Mouse (Mus musculus): ENCODE measurements around the gene Olfr5. TPM values are rescaled to one million over a fixed set of nuclear protein-coding genes. Genes with fewer than 3 reads are reported as not detected.
"Not testable (repeated sequence)": the region's sequence is repeated elsewhere in the genome, so short reads cannot be mapped to it uniquely, and the experiment has no call there.

Olfr5 gene
- not detected in 2 replicates for polyA plus RNA-seq (2015; fragmentation: Nextera tagmentation; extraction: Ambion mirVana)

GRCm38 (mm10) chr7:6486841-6487240 lies at the start of gene Olfr5:
Gene Olfr5 (minus strand): TSS chr7:6486941.
- H3K4me1 ChIP-seq (replicated peaks), result no peaks in the 10 kb centered on the region
- H3K27me3 ChIP-seq, result no peaks in the 10 kb centered on the region
- H3K9me3 ChIP-seq (replicated peaks), result no peaks in the 10 kb centered on the region
- no peak within 1 kb of the TSS for H3K27ac ChIP-seq (replicated peaks)
- H3K9ac ChIP-seq, result no peak within 1 kb of the TSS
- WGBS (ENCODE audit: insufficient replicate concordance), result 13% methylated on average over 2 of the region's 2 CpGs
- H3K4me3 ChIP-seq (replicated peaks), result no peak within 1 kb of the TSS
- ATAC-seq (ENCODE audit: insufficient read depth), result no peak
- H3K4me2 ChIP-seq, result no peak within 1 kb of the TSS
- H3K36me3 ChIP-seq (replicated peaks), result no peaks in the 10 kb centered on the region

- WGBS (ENCODE audit: insufficient replicate concordance), result 51% methylated on average over 5 of the region's 5 CpGs
- Histone ChIP-seq H3K4me2 (no peak overlapping the region), H3K36me3 (replicated peaks) (no peaks in the 10 kb centered on the region), H3K4me3 (replicated peaks) (no peak overlapping the region), H3K9me3 (replicated peaks) (no peaks in the 10 kb centered on the region), H3K27me3 (no peaks in the 10 kb centered on the region), H3K27ac (replicated peaks) (no peak overlapping the region), H3K4me1 (replicated peaks) (no peaks in the 10 kb centered on the region), H3K9ac (no peak overlapping the region)
- ATAC-seq (ENCODE audit: insufficient read depth), result no peak
Observed at GRCm38 (mm10) chr7:6526141-6526540, 39.4 kb upstream of the Olfr5 start.

DNA sequence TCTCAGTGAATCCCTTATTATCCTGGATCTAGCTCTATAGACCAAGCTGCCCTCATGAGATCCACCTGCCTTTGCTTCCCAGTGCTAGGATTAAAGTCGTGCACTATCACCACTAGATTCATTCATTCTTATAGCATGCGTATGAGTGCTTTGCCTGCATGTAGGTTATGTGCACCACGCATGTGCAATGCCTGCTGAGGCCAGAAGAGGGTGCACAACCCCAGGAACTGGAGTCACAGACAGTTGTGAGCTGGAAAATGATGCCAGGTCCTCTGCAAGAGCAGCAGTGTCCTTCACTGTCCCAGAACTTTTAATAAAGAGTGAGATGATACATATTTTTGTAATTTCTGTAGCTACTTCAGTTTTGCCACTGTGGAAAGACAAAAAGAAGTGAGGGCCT lies 38.3 kb upstream of the Olfr5 start:
- Histone ChIP-seq H3K4me2 (no peak overlapping the region), H3K27ac (replicated peaks) (no peak overlapping the region), H3K4me1 (replicated peaks) (no peaks in the 10 kb centered on the region), H3K36me3 (replicated peaks) (no peaks in the 10 kb centered on the region), H3K4me3 (replicated peaks) (no peak overlapping the region), H3K9me3 (replicated peaks) (no peaks in the 10 kb centered on the region), H3K9ac (no peak overlapping the region), H3K27me3 (no peaks in the 10 kb centered on the region)
- no peak for ATAC-seq (ENCODE audit: insufficient read depth)
- WGBS (ENCODE audit: insufficient replicate concordance), result 47% methylated on average over 3 of the region's 3 CpGs

GRCm38 (mm10) chr7:6522850-6523249 lies 36.1 kb upstream of the Olfr5 start, which contains the start of gene Olfr1349:
Gene Olfr1349 (minus strand): TSS chr7:6522950.
- 63% methylated on average over 5 of the region's 5 CpGs for WGBS (ENCODE audit: insufficient replicate concordance)
- Histone ChIP-seq H3K9me3 (replicated peaks) (no peaks in the 10 kb centered on the region), H3K4me1 (replicated peaks) (no peaks in the 10 kb centered on the region), H3K4me3 (replicated peaks) (no peak within 1 kb of the TSS), H3K27ac (replicated peaks) (no peak within 1 kb of the TSS), H3K4me2 (no peak within 1 kb of the TSS), H3K36me3 (replicated peaks) (no peaks in the 10 kb centered on the region), H3K27me3 (no peaks in the 10 kb centered on the region), H3K9ac (no peak within 1 kb of the TSS)
- ATAC-seq (ENCODE audit: insufficient read depth), result no peak

- ATAC-seq (ENCODE audit: insufficient read depth), result no peak
- Histone ChIP-seq H3K27me3 (no peaks in the 10 kb centered on the region), H3K36me3 (replicated peaks) (no peaks in the 10 kb centered on the region), H3K4me2 (no peak overlapping the region), H3K9ac (no peak overlapping the region), H3K4me3 (replicated peaks) (no peak overlapping the region), H3K27ac (replicated peaks) (no peak overlapping the region), H3K4me1 (replicated peaks) (no peaks in the 10 kb centered on the region), H3K9me3 (replicated peaks) (no peaks in the 10 kb centered on the region)
- 15% methylated on average over 1 of the region's 1 CpGs for WGBS (ENCODE audit: insufficient replicate concordance)
Observed at GRCm38 (mm10) chr7:6521666-6522065, 34.9 kb upstream of the Olfr5 start.

DNA sequence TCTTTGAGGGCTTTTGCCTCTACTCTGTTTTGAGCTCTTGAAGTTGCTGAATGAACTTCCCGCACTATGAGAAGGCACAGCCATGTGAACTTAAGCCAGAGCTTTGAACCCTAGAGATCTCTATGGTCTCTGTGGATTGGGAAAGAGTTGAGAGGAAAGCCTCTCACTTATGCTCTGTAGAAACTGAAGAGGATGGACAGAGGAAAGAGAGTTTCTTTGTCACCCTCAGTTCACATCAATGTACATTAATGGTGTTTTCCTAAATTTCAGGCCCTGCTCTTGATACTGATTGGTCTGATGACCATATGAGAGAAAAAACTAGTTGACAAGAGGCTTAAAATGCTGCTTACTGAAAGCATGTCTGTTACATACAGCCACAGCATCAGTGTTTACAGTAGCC lies 21.9 kb upstream of the Olfr5 start, which contains the start of gene Olfr1348:
Gene Olfr1348, minus strand, starts transcription at position 101 of the 400 bp plus-strand sequence.
- H3K27me3 ChIP-seq, result no peaks in the 10 kb centered on the region
- 62% methylated on average over 1 of the region's 1 CpGs for WGBS (ENCODE audit: insufficient replicate concordance)
- no peaks in the 10 kb centered on the region for H3K36me3 ChIP-seq (replicated peaks)
- ATAC-seq (ENCODE audit: insufficient read depth), result no peak
- no peak within 1 kb of the TSS for H3K27ac ChIP-seq (replicated peaks)
- no peaks in the 10 kb centered on the region for H3K4me1 ChIP-seq (replicated peaks)
- no peak within 1 kb of the TSS for H3K9ac ChIP-seq
- H3K4me3 ChIP-seq (replicated peaks), result no peak within 1 kb of the TSS
- H3K4me2 ChIP-seq, result no peak within 1 kb of the TSS
- no peaks in the 10 kb centered on the region for H3K9me3 ChIP-seq (replicated peaks)

DNA sequence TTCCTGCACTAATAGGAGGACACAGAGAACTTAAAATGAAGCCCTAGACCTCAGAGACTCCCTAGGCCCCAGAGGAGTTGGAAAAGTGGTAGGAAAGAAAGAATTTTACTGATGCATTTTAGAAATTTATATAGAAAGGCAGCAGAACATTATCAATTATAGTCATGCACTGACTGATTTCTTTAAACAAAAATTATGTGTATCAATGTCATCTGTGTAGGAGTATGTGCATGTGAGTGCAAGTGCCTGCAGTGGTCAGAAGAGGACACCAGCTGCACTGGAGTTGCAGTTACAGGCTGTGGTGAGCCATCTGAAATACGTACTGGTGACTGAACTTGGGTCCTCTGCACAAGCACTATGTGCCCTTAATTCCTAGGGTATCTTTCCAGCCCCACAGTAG lies 12.9 kb upstream of the Olfr5 start, which contains the start of gene Olfr1347:
Gene Olfr1347, minus strand, starts transcription at position 101 of the 400 bp plus-strand sequence.
- no peak within 1 kb of the TSS for H3K27ac ChIP-seq (replicated peaks)
- no peaks in the 10 kb centered on the region for H3K36me3 ChIP-seq (replicated peaks)
- no peak within 1 kb of the TSS for H3K9ac ChIP-seq
- 29% methylated on average over 1 of the region's 1 CpGs for WGBS (ENCODE audit: insufficient replicate concordance)
- no peak for ATAC-seq (ENCODE audit: insufficient read depth)
- no peak within 1 kb of the TSS for H3K4me2 ChIP-seq
- H3K9me3 ChIP-seq (replicated peaks), result no peaks in the 10 kb centered on the region
- H3K27me3 ChIP-seq, result no peaks in the 10 kb centered on the region
- H3K4me3 ChIP-seq (replicated peaks), result no peak within 1 kb of the TSS
- H3K4me1 ChIP-seq (replicated peaks), result no peaks in the 10 kb centered on the region

DNA sequence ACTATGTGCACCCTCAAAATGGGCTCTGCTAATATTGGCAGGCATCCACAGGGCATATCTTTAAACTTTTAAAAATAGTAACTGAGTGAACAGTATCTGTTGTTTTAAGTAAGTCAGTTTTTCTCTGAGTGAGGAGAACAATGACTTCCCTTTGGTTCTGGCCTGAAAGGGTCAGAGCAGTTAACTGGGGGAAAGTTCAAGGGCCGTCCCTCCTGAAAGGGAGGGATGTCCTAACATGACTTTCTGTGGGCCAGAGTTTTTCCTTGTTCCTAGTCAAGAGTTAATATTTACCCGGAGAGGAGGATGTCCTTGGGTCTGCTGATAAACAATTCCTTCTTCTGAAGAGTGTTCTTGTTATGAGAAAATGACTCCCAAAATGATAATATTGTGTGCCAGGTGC lies 9.1 kb downstream of the Olfr5 start:
- WGBS (ENCODE audit: insufficient replicate concordance), result 50% methylated on average over 2 of the region's 2 CpGs
- H3K4me2 ChIP-seq, result not testable (repeated sequence)

GRCm38 (mm10) chr7:6466951-6467350 lies 19.8 kb downstream of the Olfr5 start, which contains the start of gene Olfr1346:
Gene Olfr1346 (plus strand): TSS chr7:6467101.
- Histone ChIP-seq H3K27me3 (no peaks in the 10 kb centered on the region), H3K9me3 (replicated peaks) (no peaks in the 10 kb centered on the region), H3K27ac (replicated peaks) (no peak within 1 kb of the TSS), H3K36me3 (replicated peaks) (no peaks in the 10 kb centered on the region), H3K4me1 (replicated peaks) (no peaks in the 10 kb centered on the region), H3K4me3 (replicated peaks) (no peak within 1 kb of the TSS), H3K4me2 (no peak within 1 kb of the TSS), H3K9ac (no peak within 1 kb of the TSS)
- ATAC-seq (ENCODE audit: insufficient read depth), result no peak

More for the DNA sequence above, 9.1 kb downstream of the Olfr5 start:
- not testable (repeated sequence) for H3K27ac ChIP-seq (replicated peaks); H3K9ac ChIP-seq; ATAC-seq (ENCODE audit: insufficient read depth); H3K4me3 ChIP-seq (replicated peaks); H3K4me1 ChIP-seq (replicated peaks); H3K27me3 ChIP-seq; H3K9me3 ChIP-seq (replicated peaks); H3K36me3 ChIP-seq (replicated peaks)

DNA sequence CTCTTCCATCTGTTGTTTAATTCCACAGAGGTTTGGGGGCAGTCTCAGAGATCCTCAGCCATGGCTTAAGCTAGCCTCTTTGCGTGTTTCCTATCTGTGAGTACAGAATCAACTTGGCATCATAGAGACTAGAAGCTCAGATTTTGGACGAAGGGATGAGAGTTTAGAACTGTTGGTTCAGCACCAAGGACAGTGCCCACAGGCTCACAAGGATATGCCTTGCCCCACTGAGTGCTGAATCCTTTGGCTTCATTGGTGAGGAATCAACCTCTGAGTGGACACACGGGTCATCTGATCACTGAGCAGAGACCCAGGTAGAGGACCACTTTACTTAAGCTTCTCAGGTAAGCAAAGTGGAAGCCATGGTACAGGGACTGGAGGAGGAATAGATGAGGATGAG lies 30.3 kb downstream of the Olfr5 start:
- no peaks in the 10 kb centered on the region for H3K4me1 ChIP-seq (replicated peaks)
- H3K9me3 ChIP-seq (replicated peaks), result no peaks in the 10 kb centered on the region
- H3K27ac ChIP-seq (replicated peaks), result no peak overlapping the region
- no peak overlapping the region for H3K4me3 ChIP-seq (replicated peaks)
- WGBS (ENCODE audit: insufficient replicate concordance), result 23% methylated on average over 3 of the region's 3 CpGs
- H3K36me3 ChIP-seq (replicated peaks), result no peaks in the 10 kb centered on the region
- H3K9ac ChIP-seq, result no peak overlapping the region
- H3K27me3 ChIP-seq, result no peaks in the 10 kb centered on the region
- no peak overlapping the region for H3K4me2 ChIP-seq
- no peak for ATAC-seq (ENCODE audit: insufficient read depth)

DNA sequence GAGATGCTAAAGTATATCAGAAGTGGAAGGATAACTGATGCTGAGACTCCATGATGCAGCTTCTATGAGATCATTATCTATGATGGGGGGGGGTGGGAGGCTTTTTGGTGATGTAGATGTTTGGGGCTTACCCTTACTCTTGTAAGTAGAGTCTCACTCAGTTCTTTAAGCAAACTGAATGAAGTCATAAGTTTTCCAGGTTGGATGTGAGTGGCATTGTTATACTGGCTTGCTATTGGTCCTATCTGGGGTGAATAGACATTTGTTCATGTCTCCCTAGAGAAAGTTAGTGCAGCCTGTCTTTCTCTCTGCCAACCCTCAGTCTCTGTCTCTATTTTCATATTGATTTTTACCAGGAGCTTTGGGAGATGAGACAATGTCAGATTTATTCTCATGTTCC lies 30.9 kb downstream of the Olfr5 start, which contains the start of gene Olfr1336:
Gene Olfr1336, plus strand, starts transcription at position 301 of the 400 bp plus-strand sequence.
- no peak within 1 kb of the TSS for H3K9ac ChIP-seq
- no peaks in the 10 kb centered on the region for H3K4me1 ChIP-seq (replicated peaks)
- ATAC-seq (ENCODE audit: insufficient read depth), result no peak

GRCm38 (mm10) chr7:6447771-6448170 lies 39.0 kb downstream of the Olfr5 start:
- no peaks in the 10 kb centered on the region for H3K36me3 ChIP-seq (replicated peaks)
- 18% methylated on average over 5 of the region's 5 CpGs for WGBS (ENCODE audit: insufficient replicate concordance)

More for the DNA sequence above, 30.9 kb downstream of the Olfr5 start, which contains the start of gene Olfr1336:
- H3K9me3 ChIP-seq (replicated peaks), result no peaks in the 10 kb centered on the region
- no peak within 1 kb of the TSS for H3K27ac ChIP-seq (replicated peaks)
- no peaks in the 10 kb centered on the region for H3K27me3 ChIP-seq
- no peak within 1 kb of the TSS for H3K4me3 ChIP-seq (replicated peaks)
- H3K4me2 ChIP-seq, result no peak within 1 kb of the TSS
- no peaks in the 10 kb centered on the region for H3K36me3 ChIP-seq (replicated peaks)

More at GRCm38 (mm10) chr7:6447771-6448170, 39.0 kb downstream of the Olfr5 start:
- no peak overlapping the region for H3K4me3 ChIP-seq (replicated peaks)
- H3K9me3 ChIP-seq (replicated peaks), result no peaks in the 10 kb centered on the region
- no peaks in the 10 kb centered on the region for H3K4me1 ChIP-seq (replicated peaks)
- H3K27ac ChIP-seq (replicated peaks), result no peak overlapping the region
- H3K4me2 ChIP-seq, result no peak overlapping the region
- H3K9ac ChIP-seq, result no peak overlapping the region
- no peak for ATAC-seq (ENCODE audit: insufficient read depth)
- no peaks in the 10 kb centered on the region for H3K27me3 ChIP-seq
